Mouse (Mus musculus): Measurements from ENCODE around the gene Usp36.

GRCm38 (mm10) chr11:118287573-118287972 lies 2.5 kb downstream of the Usp36 start:
- no peak for TF ChIP-seq CTCF (IDR thresholded peaks at IDR 0.05; ENCODE audit: insufficient read depth, low read length)
- TF ChIP-seq POLR2A (IDR thresholded peaks at IDR 0.05; ENCODE audit: borderline replicate concordance, extremely low read depth, low read depth, low read length), result no peak
